Mouse (Mus musculus) forelimb bud, embryonic 11.5 days (tissue): ENCODE data around the gene Ros1.
A peak's percentile ranks its signal among the peaks of the same experiment; 100 is the strongest.

Source experiments
- DNase-seq: peaks from one replicate; pipeline ENCODE4 v3.0.0-alpha.2; 2012; ENCODE audit warnings: low read depth, low spot score

Gene Ros1

GRCm38 (mm10) chr10:52159704-52160103 lies 35.3 kb downstream of the Ros1 start:
- no peak for DNase-seq

DNA sequence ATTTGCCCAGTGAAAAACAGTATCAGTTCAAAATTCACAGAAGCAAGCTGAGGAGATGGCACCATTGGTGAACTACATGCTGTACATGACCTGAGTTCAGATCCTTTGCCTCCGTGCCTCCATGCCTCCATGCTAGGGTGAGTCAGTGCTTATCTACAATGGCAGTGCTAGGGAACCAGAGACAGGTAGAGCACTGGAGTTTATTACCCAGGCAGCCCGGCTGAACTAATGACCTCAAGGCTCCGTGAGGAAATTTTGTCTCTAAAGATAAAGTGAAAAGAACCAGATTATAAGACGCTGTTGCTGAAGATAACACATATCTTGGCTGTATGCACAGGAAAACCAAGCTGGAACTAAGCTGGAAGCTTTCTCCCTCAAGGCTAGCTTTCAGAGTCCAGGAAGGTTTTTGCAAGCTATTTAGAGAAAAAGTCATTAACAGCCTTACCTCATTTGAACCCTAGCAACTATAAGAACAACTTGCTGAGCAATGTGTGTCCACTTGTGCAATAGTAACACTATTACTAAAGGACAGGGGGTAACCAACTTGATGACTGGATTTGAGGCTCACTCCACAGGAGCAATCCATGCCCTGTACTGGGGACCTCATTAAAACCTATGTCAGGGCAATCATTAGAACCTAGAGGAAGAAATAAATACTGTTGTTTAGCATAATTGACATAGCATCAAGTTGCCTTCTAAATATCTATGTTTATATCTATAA lies 61.5 kb downstream of the Ros1 start:
- no peak for DNase-seq

DNA sequence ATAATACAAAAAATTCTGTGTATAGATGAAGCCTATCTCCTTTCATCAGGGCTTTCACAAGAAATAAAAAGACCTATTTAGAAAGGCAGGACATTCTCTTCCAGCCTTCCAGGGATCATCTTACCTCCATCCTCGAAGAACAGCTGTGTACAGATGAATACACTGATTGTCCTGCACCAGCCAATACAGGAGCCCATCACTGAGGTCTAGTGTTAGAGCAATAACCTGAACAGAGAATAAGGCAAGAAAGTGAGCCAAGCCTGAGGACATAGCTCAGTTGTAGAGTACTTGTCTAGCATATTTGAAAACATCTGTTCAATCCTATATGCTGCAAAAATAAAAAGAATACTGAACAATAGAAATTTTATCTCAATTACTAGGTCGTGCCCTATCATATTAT lies 64.3 kb downstream of the Ros1 start:
- DNase-seq: no peak

DNA sequence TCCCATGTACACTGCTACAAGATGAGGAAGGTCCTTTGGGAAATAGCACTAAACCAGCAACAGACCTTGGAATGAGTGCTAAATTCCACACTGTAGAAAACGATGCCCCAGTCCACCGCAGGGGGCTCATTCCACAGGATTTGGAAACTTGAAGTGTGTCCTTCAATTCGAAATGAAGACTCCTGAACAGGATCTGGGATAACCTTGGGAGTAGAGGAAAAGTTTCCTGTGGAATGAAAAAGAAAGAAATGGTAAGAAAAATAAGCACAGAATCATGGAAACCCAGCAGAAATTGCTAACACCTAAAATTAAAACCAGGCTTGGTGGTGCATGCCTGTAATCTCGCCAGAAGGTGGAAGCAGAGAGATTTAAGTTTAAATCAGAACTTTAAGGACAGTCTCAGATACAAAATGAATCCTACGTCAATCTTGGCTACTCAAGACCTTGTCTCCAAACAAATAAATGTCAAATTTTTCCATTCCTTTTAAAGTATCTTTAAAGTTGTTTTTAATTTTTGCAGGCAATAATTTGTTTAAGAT lies 66.1 kb downstream of the Ros1 start:
- DNase-seq: peak; percentile 20

DNA sequence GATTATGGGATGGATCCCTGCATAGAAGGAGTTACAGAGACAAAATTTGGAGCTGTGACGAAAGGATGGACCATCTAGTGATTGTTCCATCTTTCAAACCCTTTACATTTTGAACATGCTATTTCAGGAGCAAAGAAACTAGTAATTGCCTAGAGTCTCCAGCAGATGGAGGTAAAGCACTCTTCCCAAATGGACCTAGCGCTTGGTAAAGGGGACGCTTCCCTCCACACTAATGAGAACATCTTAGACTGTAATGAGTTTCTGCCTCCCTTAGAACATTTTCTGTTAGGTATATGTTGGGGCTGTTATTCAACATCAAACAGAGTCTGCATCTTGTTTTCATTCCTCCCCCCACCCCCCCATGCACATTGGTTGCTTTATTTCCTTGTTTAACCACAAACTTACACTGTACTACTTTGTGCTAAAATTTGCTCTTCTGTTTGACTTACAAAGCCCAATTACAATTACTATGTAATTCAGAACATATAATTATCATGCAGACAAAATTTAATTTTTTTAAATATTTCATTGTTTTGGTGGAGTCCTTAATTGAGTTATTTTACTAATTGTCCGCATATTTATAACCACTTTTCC lies 88.8 kb downstream of the Ros1 start:
- peak; percentile 50 for DNase-seq

DNA sequence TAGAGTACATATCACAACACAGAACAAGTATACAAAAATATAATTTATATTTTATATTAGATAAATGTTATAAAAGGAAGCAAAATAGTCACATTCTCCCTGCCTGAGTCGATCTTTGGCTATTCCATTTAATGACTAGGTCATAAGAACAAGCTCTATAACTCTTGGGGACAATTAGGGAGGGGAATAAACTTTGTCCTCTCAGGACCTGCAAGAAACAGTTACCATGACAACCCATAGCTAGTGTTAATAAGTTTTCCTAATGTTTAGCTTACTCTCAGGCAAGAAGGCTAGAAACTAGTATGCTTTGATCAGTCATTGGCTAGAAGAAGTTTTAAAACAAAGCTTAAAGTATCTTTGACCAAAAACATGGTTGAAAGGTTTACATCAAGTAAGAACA lies 93.8 kb downstream of the Ros1 start:
- no peak for DNase-seq

- no peak for DNase-seq
Measured at GRCm38 (mm10) chr10:52092181-52092580, 102.9 kb downstream of the Ros1 start.

- no peak for DNase-seq
Measured at GRCm38 (mm10) chr10:52086681-52087080, 108.4 kb downstream of the Ros1 start.

DNA sequence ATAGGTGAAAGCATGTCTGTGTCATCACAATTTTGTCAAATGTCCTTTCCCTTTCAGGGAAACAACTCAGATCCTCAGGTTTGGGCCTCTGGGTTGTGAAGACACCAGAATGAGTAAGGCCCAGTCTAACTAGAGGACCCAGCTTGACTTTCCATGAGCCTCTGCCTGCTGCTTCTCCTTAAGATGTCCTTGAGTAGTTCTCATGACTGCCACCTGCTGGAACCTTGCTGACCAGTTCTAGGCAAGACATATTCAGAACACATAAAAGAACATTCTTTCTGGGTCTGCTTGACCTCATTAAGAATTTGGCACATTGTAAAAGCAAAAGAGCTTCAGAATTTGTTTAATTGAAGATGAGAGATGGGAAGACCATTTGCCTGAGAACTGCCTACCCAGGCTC lies 122.6 kb downstream of the Ros1 start:
- DNase-seq: peak; percentile 51

GRCm38 (mm10) chr10:52048287-52048686 lies 146.8 kb downstream of the Ros1 start:
- no peak for DNase-seq

- no peak for DNase-seq
Measured at GRCm38 (mm10) chr10:52043086-52043485, 152.0 kb downstream of the Ros1 start.

- DNase-seq: no peak
Measured at GRCm38 (mm10) chr10:52039392-52039791, 155.7 kb downstream of the Ros1 start.

GRCm38 (mm10) chr10:52033729-52034128 lies 161.3 kb downstream of the Ros1 start:
- no peak for DNase-seq

DNA sequence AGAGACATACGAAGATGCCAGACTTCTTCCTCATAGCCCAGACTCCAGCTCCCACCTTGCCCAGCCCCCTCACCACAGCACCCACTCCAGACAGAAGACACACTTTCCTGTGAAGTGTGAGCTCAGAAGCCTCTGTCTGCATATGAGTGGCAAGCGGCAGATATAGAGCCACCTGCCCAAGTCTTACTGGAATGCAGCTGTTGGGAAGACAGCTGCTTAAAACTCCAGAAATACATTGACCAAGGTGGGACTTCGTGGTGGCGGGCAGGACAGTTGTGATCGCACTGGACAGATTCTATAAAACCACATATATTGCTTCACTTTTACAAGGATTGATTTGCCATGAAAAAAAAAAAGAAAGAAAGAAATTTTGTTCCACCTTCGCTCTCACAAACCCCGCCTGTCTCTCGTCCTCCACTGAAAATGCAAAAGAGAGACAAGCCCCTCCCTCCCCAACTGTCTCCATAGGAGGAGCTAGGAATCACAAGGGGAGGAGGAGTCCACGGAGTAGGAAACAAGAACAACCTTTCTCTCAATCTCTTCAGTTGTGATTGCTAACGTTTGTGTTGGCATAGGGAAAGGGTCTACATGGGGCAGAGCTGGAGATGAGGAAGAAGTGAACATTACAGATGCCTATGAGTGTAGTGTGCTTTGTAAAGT lies 165.5 kb downstream of the Ros1 start:
- DNase-seq: no peak

GRCm38 (mm10) chr10:52028561-52029370 lies 166.3 kb downstream of the Ros1 start:
- no peak for DNase-seq

- no peak for DNase-seq
Measured at GRCm38 (mm10) chr10:52027161-52028035, 167.6 kb downstream of the Ros1 start.

DNA sequence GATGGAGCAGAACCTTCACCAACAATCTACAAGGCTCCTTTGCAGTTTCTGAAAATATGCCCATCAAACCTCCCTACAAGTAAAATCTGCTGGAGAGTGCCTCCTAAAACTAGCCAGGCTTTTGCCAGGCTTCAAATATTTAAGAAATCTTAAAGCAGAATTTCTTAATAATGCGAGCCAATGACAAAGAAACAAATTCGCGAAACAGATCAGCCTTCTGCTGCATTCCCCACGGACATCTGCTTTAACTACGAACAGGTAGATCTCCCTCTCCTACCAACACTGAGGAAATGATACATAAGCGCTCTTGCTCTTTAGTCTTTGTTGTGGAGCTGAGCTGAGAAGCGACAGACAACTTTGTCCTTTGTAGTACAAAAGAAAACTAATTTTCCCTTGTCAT lies 169.2 kb downstream of the Ros1 start:
- DNase-seq: no peak

DNA sequence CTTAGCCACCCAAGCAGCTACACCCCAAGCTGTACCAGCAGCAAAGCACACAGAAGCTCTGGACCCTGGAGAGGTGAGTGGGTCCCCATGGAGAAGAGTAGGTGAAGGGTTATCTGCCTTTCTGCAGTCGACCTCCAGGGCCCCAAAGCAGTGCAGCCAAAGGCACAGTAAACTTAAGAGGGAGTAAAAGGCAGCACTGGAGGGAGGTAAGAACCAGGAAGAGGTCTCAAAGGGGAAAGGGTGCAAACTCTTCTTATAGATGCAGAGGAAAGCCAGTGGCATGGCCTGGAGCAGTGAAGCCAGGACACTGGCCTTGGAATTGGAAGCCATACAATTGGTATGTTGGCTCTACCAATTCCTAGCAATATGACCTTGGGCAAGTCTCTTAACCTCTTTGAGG lies 169.8 kb downstream of the Ros1 start:
- DNase-seq: no peak

DNA sequence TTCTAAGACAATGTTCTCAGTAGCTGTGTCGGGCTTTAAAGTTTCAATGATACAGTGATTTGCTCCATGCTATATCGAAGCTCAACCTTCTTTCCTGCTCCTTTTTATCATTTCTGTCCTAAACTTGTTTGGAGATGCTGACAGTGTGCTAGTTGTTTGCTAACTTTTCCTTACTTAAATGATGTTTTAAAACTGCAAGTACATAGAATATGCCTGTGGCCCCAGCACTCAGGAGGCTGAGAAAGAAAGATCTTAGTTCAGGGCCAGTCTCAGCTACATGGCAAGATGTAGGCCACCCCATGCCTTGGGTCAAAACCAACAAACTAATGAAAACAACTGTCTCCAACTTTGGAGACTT lies 171.0 kb downstream of the Ros1 start:
- no peak for DNase-seq

GRCm38 (mm10) chr10:52023213-52024052 lies 171.6 kb downstream of the Ros1 start:
- no peak for DNase-seq
